Mouse (Mus musculus) subcutaneous adipose tissue, adult 2 months (tissue): ENCODE data around the gene Lcorl. TPM values are rescaled to one million over a fixed set of nuclear protein-coding genes. Genes with fewer than 3 reads are reported as not detected.

Experiments
- polyA plus RNA-seq: library from polyadenylated mRNA; depleted of rRNA; stranded (reverse); fragments of >200 nt; gene quantifications from 2 replicates; pipeline ENCODE4 v1.2.3, GENCODE M21; 2012; ENCODE audit warnings: low replicate concordance; rRNA removed

Lcorl gene
- polyA plus RNA-seq, result 1.1 and 2.5 TPM in 2 replicates

DNA sequence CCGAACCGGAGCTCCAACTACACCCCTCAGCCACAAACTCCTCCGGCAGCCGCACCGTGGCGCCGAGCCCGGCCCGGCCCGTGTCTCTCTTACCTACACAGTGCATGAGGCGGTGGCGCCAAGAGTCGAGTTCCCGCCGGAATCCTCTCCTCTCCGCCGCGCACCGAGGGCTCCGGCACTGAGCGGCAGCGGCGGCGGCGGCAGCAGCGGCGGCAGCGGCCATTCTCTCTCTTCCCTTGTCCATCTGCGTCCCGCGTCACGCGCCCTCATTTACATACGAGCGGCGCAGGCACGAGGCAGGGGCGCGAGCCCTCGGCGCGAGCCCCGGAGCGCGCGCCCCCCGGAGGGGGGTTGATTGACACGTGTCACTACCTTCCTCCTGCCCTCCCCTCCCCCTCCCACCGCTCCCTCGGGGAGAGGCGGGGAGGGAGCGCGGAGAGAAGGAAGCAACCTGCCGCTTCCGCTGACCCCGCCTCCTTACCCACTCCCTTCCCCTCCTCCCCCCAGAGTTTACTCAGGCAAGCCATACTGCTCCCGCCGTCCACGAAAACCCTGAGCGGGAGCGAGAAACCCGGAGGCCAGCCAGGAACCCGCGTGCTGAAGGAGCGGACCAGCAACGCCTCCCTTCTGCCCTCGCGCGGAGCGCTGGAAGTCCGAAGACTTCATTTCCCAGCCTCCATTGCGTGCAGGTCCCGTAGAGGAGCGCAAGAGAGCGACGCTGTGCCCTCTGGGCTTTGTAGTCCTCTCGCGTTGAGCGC lies at the start of gene Lcorl:
Gene Lcorl, minus strand, starts transcription at position 362 of the 758 bp plus-strand sequence.

DNA sequence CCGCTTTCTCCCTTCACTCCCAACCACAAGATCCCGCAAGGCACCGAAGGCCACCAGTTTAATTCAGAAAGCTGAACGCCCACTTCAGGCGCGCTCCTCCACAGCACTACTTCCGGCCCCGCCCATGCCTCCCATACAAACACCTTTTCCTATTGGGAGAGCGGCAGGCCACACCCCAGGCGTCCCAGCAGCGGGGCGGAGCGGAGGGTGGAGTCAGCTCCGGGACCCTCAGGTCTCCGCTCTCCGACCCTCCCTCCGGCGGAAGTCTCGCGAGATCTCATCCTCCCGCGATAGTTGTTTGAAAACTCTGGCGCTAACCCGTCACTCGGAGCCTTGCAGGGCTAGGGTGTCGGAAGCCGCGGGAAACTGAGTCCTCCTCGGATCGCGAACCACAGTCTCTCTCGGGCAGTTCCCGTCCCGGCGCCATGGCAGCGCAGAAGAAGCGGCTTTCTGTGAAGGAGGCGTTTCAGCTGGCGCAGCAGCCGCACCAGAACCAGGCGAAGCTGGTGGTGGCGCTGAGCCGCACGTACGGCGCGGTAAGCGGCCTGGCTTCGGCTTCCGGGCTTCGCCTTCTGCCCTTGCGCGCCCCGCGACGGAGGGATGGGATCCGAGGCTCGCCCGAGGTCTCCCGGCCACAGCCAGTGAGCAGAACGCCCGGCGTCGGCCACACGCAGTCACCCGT lies 187.7 kb downstream of the Lcorl start, which contains the start of gene Ncapg:
Gene Ncapg, plus strand, starts transcription at position 322 of the 682 bp plus-strand sequence.

Other genes starting within 250 kb of the Lcorl start
- 0.01 and 0.09 TPM in 2 replicates for gene Fam184b, start 218.0 kb downstream of the Lcorl start, polyA plus RNA-seq
- 0.14 and 1.0 TPM in 2 replicates for gene Ncapg, start 187.7 kb downstream of the Lcorl start, polyA plus RNA-seq